Mouse (Mus musculus) small intestine, adult 2 months (tissue): ENCODE results near the gene Ier5.

Experiments
- CTCF ChIP-seq: fragments of 200-500 bp; IDR thresholded peaks from 2 replicates; pipeline ENCODE4 v1.5.1; 2012; ENCODE audit warnings: low read depth, mild to moderate bottlenecking, control low read depth, inconsistent platforms, low read length, moderate library complexity, mixed read lengths; ENCODE audit not compliant: insufficient replicate concordance, insufficient read length; ENCODE audit errors: extremely low read depth
- POLR2A ChIP-seq: fragments of 200-500 bp; IDR thresholded peaks from 2 replicates; pipeline ENCODE4 v1.6.1; 2012; ENCODE audit warnings: low read depth, mild to moderate bottlenecking, control low read depth, inconsistent platforms, low read length, moderate library complexity

- TF ChIP-seq CTCF (no peak), POLR2A (no peak)
Measured at GRCm38 (mm10) chr1:155074856-155075255, 24.6 kb downstream of the Ier5 start.
